Mouse (Mus musculus): ENCODE results near the gene Hadha. TPM values are rescaled to one million over a fixed set of nuclear protein-coding genes. Genes with fewer than 3 reads are reported as not detected.

Hadha gene
- polyA plus RNA-seq, 1 experiment: 74.2 TPM

- TF ChIP-seq POLR2A (IDR thresholded peaks at IDR 0.05; ENCODE audit: control insufficient read depth, low read depth, low read length): no peak
- TF ChIP-seq CTCF (IDR thresholded peaks at IDR 0.05; ENCODE audit: control insufficient read depth, insufficient read depth, insufficient replicate concordance, low read depth, low read length): no peak
- peaks cover 2% of the 10 kb centered on the region for H3K27me3 ChIP-seq (ENCODE audit: control insufficient read depth, insufficient read depth, low read length)
- H3K27ac ChIP-seq (ENCODE audit: control insufficient read depth, insufficient read depth, low read depth, low read length): no peak overlapping the region
- H3K4me3 ChIP-seq (ENCODE audit: control insufficient read depth, low read depth, low read length): no peak overlapping the region
- no peaks in the 10 kb centered on the region for H3K36me3 ChIP-seq (ENCODE audit: control insufficient read depth, insufficient read depth, low read length)
- peaks cover 15% of the 10 kb centered on the region for H3K4me1 ChIP-seq (ENCODE audit: control insufficient read depth, insufficient read depth, low read length)
Observed at GRCm38 (mm10) chr5:30107186-30107585, 47.8 kb downstream of the Hadha start.

DNA sequence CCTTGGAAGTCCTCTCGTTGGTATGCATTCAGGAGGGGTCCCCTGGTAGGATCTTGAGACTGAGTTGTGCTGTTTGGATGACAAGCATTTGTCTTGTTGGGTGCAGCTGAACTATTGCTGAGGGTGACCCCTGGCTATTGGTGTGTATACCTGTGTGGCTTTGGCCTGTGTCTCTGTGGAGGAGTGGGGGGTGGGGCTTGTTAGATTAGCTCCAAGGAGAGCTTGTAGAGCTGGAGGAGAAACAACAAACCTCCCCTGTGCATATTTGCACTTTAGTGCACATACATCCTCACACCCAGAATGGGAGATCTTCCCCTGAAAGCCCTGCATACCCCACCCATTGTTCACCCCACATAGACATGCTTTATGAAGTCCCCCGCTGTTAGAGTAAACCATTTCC is 48.2 kb downstream of the Hadha start:
- no peak overlapping the region for H3K27ac ChIP-seq (ENCODE audit: control insufficient read depth, insufficient read depth, low read depth, low read length)
- no peaks in the 10 kb centered on the region for H3K36me3 ChIP-seq (ENCODE audit: control insufficient read depth, insufficient read depth, low read length)
- TF ChIP-seq CTCF (IDR thresholded peaks at IDR 0.05; ENCODE audit: control insufficient read depth, insufficient read depth, insufficient replicate concordance, low read depth, low read length) (no peak), POLR2A (IDR thresholded peaks at IDR 0.05; ENCODE audit: control insufficient read depth, low read depth, low read length) (no peak)
- H3K4me1 ChIP-seq (ENCODE audit: control insufficient read depth, insufficient read depth, low read length): peaks cover 15% of the 10 kb centered on the region
- H3K27me3 ChIP-seq (ENCODE audit: control insufficient read depth, insufficient read depth, low read length): peaks cover 2% of the 10 kb centered on the region
- H3K4me3 ChIP-seq (ENCODE audit: control insufficient read depth, low read depth, low read length): no peak overlapping the region

GRCm38 (mm10) chr5:30105668-30106300 is 49.2 kb downstream of the Hadha start, which contains the start of gene 3110082J24Rik:
TSS of gene 3110082J24Rik (minus strand) at chr5:30106086.
- no peak for TF ChIP-seq POLR2A (IDR thresholded peaks at IDR 0.05; ENCODE audit: control insufficient read depth, low read depth, low read length)
- TF ChIP-seq CTCF (IDR thresholded peaks at IDR 0.05; ENCODE audit: control insufficient read depth, insufficient read depth, insufficient replicate concordance, low read depth, low read length): no peak
- no peaks in the 10 kb centered on the region for H3K36me3 ChIP-seq (ENCODE audit: control insufficient read depth, insufficient read depth, low read length)
- H3K4me3 ChIP-seq (ENCODE audit: control insufficient read depth, low read depth, low read length): peak within 1 kb of the TSS; percentile 73
- peaks cover 11% of the 10 kb centered on the region for H3K4me1 ChIP-seq (ENCODE audit: control insufficient read depth, insufficient read depth, low read length)
- peaks cover 2% of the 10 kb centered on the region for H3K27me3 ChIP-seq (ENCODE audit: control insufficient read depth, insufficient read depth, low read length)
- H3K27ac ChIP-seq (ENCODE audit: control insufficient read depth, insufficient read depth, low read depth, low read length): no peak within 1 kb of the TSS

DNA sequence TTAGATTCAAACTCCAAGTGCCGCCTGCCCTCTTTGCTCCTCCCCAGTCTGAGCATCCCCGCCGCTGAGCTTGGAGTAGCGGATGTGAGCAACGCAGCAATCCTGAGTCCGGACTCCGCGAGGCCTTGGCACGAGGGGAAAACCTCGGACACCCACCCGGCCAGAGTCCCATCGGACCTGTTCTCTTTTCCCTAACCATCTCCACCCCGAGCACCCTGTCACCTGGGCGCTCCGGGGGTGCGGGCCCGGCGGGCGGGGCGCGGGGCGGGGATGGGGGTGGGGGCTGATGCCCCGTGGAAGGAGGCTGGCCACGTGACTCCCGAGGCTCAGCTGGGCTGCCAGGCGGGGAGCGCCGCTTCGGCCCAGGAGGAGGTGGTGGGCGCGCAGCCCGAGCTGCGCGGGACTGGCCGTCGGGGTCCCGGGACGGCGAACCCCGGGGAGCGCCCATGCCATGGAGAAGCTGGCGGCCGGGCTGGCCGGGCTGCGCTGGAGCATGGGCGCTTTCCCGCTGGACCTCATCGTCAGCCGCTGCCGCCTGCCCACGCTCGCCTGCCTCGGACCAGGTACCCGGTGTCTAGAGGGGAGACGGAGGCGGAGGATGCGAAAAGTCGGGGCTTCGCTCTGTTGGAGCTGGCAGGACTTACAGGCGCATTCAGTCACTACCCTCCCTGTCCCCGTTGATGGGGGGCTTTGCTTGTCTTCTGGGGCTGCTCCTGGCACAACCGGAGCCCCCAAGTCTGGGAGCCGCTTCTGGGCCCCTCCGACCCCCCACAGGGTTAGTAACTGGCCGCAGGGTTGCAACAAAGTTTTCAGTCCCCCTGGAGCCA is 49.9 kb downstream of the Hadha start, which contains the start of gene Garem2:
Garem2 (plus strand) TSS at position 321 of the 827 bp plus-strand sequence.
- Histone ChIP-seq H3K27me3 (ENCODE audit: control insufficient read depth, insufficient read depth, low read length) (peaks cover 2% of the 10 kb centered on the region), H3K36me3 (ENCODE audit: control insufficient read depth, insufficient read depth, low read length) (no peaks in the 10 kb centered on the region), H3K4me1 (ENCODE audit: control insufficient read depth, insufficient read depth, low read length) (peaks cover 6% of the 10 kb centered on the region), H3K27ac (ENCODE audit: control insufficient read depth, insufficient read depth, low read depth, low read length) (no peak within 1 kb of the TSS), H3K4me3 (ENCODE audit: control insufficient read depth, low read depth, low read length) (peak within 1 kb of the TSS; percentile 73)
- TF ChIP-seq CTCF (IDR thresholded peaks at IDR 0.05; ENCODE audit: control insufficient read depth, insufficient read depth, insufficient replicate concordance, low read depth, low read length): no peak
- TF ChIP-seq POLR2A (IDR thresholded peaks at IDR 0.05; ENCODE audit: control insufficient read depth, low read depth, low read length): no peak

GRCm38 (mm10) chr5:30104339-30104738 is 50.6 kb downstream of the Hadha start:
- no peak for TF ChIP-seq POLR2A (IDR thresholded peaks at IDR 0.05; ENCODE audit: control insufficient read depth, low read depth, low read length)
- peak; percentile 57; the same call in 1 of the 2 replicates for TF ChIP-seq CTCF (IDR thresholded peaks at IDR 0.05; ENCODE audit: control insufficient read depth, insufficient read depth, insufficient replicate concordance, low read depth, low read length)
- Histone ChIP-seq H3K27me3 (ENCODE audit: control insufficient read depth, insufficient read depth, low read length) (peaks cover 2% of the 10 kb centered on the region), H3K4me1 (ENCODE audit: control insufficient read depth, insufficient read depth, low read length) (peaks cover 6% of the 10 kb centered on the region), H3K36me3 (ENCODE audit: control insufficient read depth, insufficient read depth, low read length) (no peaks in the 10 kb centered on the region), H3K27ac (ENCODE audit: control insufficient read depth, insufficient read depth, low read depth, low read length) (no peak overlapping the region), H3K4me3 (ENCODE audit: control insufficient read depth, low read depth, low read length) (no peak overlapping the region)

- H3K27me3 ChIP-seq (ENCODE audit: control insufficient read depth, insufficient read depth, low read length): peaks cover 2% of the 10 kb centered on the region
- no peak overlapping the region for H3K4me3 ChIP-seq (ENCODE audit: control insufficient read depth, low read depth, low read length)
- no peaks in the 10 kb centered on the region for H3K36me3 ChIP-seq (ENCODE audit: control insufficient read depth, insufficient read depth, low read length)
- TF ChIP-seq POLR2A (IDR thresholded peaks at IDR 0.05; ENCODE audit: control insufficient read depth, low read depth, low read length): no peak
- TF ChIP-seq CTCF (IDR thresholded peaks at IDR 0.05; ENCODE audit: control insufficient read depth, insufficient read depth, insufficient replicate concordance, low read depth, low read length): no peak
- H3K4me1 ChIP-seq (ENCODE audit: control insufficient read depth, insufficient read depth, low read length): peaks cover 6% of the 10 kb centered on the region
- no peak overlapping the region for H3K27ac ChIP-seq (ENCODE audit: control insufficient read depth, insufficient read depth, low read depth, low read length)
Observed at GRCm38 (mm10) chr5:30103340-30103739, 51.6 kb downstream of the Hadha start.

GRCm38 (mm10) chr5:30098260-30098659 is 56.7 kb downstream of the Hadha start:
- H3K36me3 ChIP-seq (ENCODE audit: control insufficient read depth, insufficient read depth, low read length): no peaks in the 10 kb centered on the region
- no peak overlapping the region for H3K27ac ChIP-seq (ENCODE audit: control insufficient read depth, insufficient read depth, low read depth, low read length)
- no peaks in the 10 kb centered on the region for H3K27me3 ChIP-seq (ENCODE audit: control insufficient read depth, insufficient read depth, low read length)
- H3K4me1 ChIP-seq (ENCODE audit: control insufficient read depth, insufficient read depth, low read length): no peaks in the 10 kb centered on the region
- TF ChIP-seq POLR2A (IDR thresholded peaks at IDR 0.05; ENCODE audit: control insufficient read depth, low read depth, low read length) (no peak), CTCF (IDR thresholded peaks at IDR 0.05; ENCODE audit: control insufficient read depth, insufficient read depth, insufficient replicate concordance, low read depth, low read length) (no peak)
- H3K4me3 ChIP-seq (ENCODE audit: control insufficient read depth, low read depth, low read length): no peak overlapping the region
